Mouse (Mus musculus): ENCODE measurements around the gene Cldnd1. TPM values are rescaled to one million over a fixed set of nuclear protein-coding genes. Genes with fewer than 3 reads are reported as not detected.

The Cldnd1 gene
- polyA plus RNA-seq, 1 experiment, result 69.6 TPM

- no peaks in the 10 kb centered on the region for H3K79me3 ChIP-seq (ENCODE audit: low read depth)
- H3K36me3 ChIP-seq (ENCODE audit: control insufficient read depth, insufficient read depth), result no peaks in the 10 kb centered on the region
- H3K4me3 ChIP-seq (ENCODE audit: insufficient read depth, poor library complexity, severe bottlenecking), result no peak overlapping the region
- H3ac ChIP-seq (ENCODE audit: control insufficient read depth, insufficient read length, low read depth), result no peak overlapping the region
- TF ChIP-seq MAX (IDR thresholded peaks at IDR 0.05), result no peak
- no peak for TF ChIP-seq MYOG (IDR thresholded peaks at IDR 0.05; ENCODE audit: control insufficient read depth, extremely low read depth, insufficient read length)
- TF ChIP-seq MYOD1 (IDR thresholded peaks at IDR 0.05; ENCODE audit: control insufficient read depth, insufficient read length, low read depth), result no peak
- TF ChIP-seq FOSL1 (IDR thresholded peaks at IDR 0.05; ENCODE audit: insufficient read depth, low read length, poor library complexity, severe bottlenecking), result no peak
- no peak for TF ChIP-seq USF1 (IDR thresholded peaks at IDR 0.05; ENCODE audit: low read depth)
- no peak for TF ChIP-seq CEBPB (IDR thresholded peaks at IDR 0.05; ENCODE audit: low read depth)
- TF ChIP-seq CTCF (IDR thresholded peaks at IDR 0.05; ENCODE audit: control insufficient read depth, insufficient read depth, insufficient read length), result no peak
- H3K79me2 ChIP-seq (ENCODE audit: control insufficient read depth, insufficient read depth), result no peaks in the 10 kb centered on the region
- H3K27me3 ChIP-seq (ENCODE audit: control insufficient read depth, insufficient read depth, insufficient read length), result no peaks in the 10 kb centered on the region
These were observed 15.5 kb upstream of the Cldnd1 start for GRCm38 (mm10) chr16:58712221-58712620.

- no peaks in the 10 kb centered on the region for H3K79me3 ChIP-seq (ENCODE audit: low read depth)
- no peaks in the 10 kb centered on the region for H3K79me2 ChIP-seq (ENCODE audit: control insufficient read depth, insufficient read depth)
- no peak overlapping the region for H3K4me3 ChIP-seq (ENCODE audit: insufficient read depth, poor library complexity, severe bottlenecking)
- TF ChIP-seq MAX (IDR thresholded peaks at IDR 0.05), result no peak
- H3K27me3 ChIP-seq (ENCODE audit: control insufficient read depth, insufficient read depth, insufficient read length), result no peaks in the 10 kb centered on the region
- no peaks in the 10 kb centered on the region for H3K36me3 ChIP-seq (ENCODE audit: control insufficient read depth, insufficient read depth)
- H3ac ChIP-seq (ENCODE audit: control insufficient read depth, insufficient read length, low read depth), result no peak overlapping the region
These were observed 14.6 kb upstream of the Cldnd1 start for GRCm38 (mm10) chr16:58713128-58713527.

- Histone ChIP-seq H3K4me3 (ENCODE audit: insufficient read depth, poor library complexity, severe bottlenecking) (no peak overlapping the region), H3K79me3 (ENCODE audit: low read depth) (no peaks in the 10 kb centered on the region), H3K27me3 (ENCODE audit: control insufficient read depth, insufficient read depth, insufficient read length) (no peaks in the 10 kb centered on the region), H3K79me2 (ENCODE audit: control insufficient read depth, insufficient read depth) (no peaks in the 10 kb centered on the region), H3ac (ENCODE audit: control insufficient read depth, insufficient read length, low read depth) (no peak overlapping the region), H3K36me3 (ENCODE audit: control insufficient read depth, insufficient read depth) (no peaks in the 10 kb centered on the region)
- no peak for TF ChIP-seq MAX (IDR thresholded peaks at IDR 0.05)
- no peak for TF ChIP-seq MYOG (IDR thresholded peaks at IDR 0.05; ENCODE audit: control insufficient read depth, extremely low read depth, insufficient read length)
- no peak for TF ChIP-seq CTCF (IDR thresholded peaks at IDR 0.05; ENCODE audit: control insufficient read depth, insufficient read depth, insufficient read length)
- TF ChIP-seq FOSL1 (IDR thresholded peaks at IDR 0.05; ENCODE audit: insufficient read depth, low read length, poor library complexity, severe bottlenecking), result no peak
- TF ChIP-seq MYOD1 (IDR thresholded peaks at IDR 0.05; ENCODE audit: control insufficient read depth, insufficient read length, low read depth), result no peak
- no peak for TF ChIP-seq CEBPB (IDR thresholded peaks at IDR 0.05; ENCODE audit: low read depth)
- TF ChIP-seq USF1 (IDR thresholded peaks at IDR 0.05; ENCODE audit: low read depth), result no peak
These were observed 12.7 kb upstream of the Cldnd1 start for GRCm38 (mm10) chr16:58715018-58715417.

- H3K36me3 ChIP-seq (ENCODE audit: control insufficient read depth, insufficient read depth), result no peaks in the 10 kb centered on the region
- TF ChIP-seq USF1 (IDR thresholded peaks at IDR 0.05; ENCODE audit: low read depth) (no peak), MAX (IDR thresholded peaks at IDR 0.05) (no peak), FOSL1 (IDR thresholded peaks at IDR 0.05; ENCODE audit: insufficient read depth, low read length, poor library complexity, severe bottlenecking) (no peak), CEBPB (IDR thresholded peaks at IDR 0.05; ENCODE audit: low read depth) (no peak), MYOG (IDR thresholded peaks at IDR 0.05; ENCODE audit: control insufficient read depth, extremely low read depth, insufficient read length) (no peak), CTCF (IDR thresholded peaks at IDR 0.05; ENCODE audit: control insufficient read depth, insufficient read depth, insufficient read length) (no peak), MYOD1 (IDR thresholded peaks at IDR 0.05; ENCODE audit: control insufficient read depth, insufficient read length, low read depth) (no peak)
- no peaks in the 10 kb centered on the region for H3K27me3 ChIP-seq (ENCODE audit: control insufficient read depth, insufficient read depth, insufficient read length)
- no peak within 1 kb of the TSS for H3K4me3 ChIP-seq (ENCODE audit: insufficient read depth, poor library complexity, severe bottlenecking)
- H3ac ChIP-seq (ENCODE audit: control insufficient read depth, insufficient read length, low read depth), result no peak within 1 kb of the TSS
- no peaks in the 10 kb centered on the region for H3K79me2 ChIP-seq (ENCODE audit: control insufficient read depth, insufficient read depth)
- H3K79me3 ChIP-seq (ENCODE audit: low read depth), result no peaks in the 10 kb centered on the region
These were observed 9.0 kb upstream of the Cldnd1 start, which contains the start of gene Gpr15 for GRCm38 (mm10) chr16:58718666-58719120. Gene Gpr15, minus strand, starts transcription at chr16:58719070.

GRCm38 (mm10) chr16:58722292-58722691, 5.4 kb upstream of the Cldnd1 start:
- H3K4me3 ChIP-seq (ENCODE audit: insufficient read depth, poor library complexity, severe bottlenecking), result no peak overlapping the region
- H3K79me2 ChIP-seq (ENCODE audit: control insufficient read depth, insufficient read depth), result no peaks in the 10 kb centered on the region
- no peaks in the 10 kb centered on the region for H3K79me3 ChIP-seq (ENCODE audit: low read depth)
- no peaks in the 10 kb centered on the region for H3K36me3 ChIP-seq (ENCODE audit: control insufficient read depth, insufficient read depth)
- no peak overlapping the region for H3ac ChIP-seq (ENCODE audit: control insufficient read depth, insufficient read length, low read depth)
- no peak for TF ChIP-seq MAX (IDR thresholded peaks at IDR 0.05)
- TF ChIP-seq USF1 (IDR thresholded peaks at IDR 0.05; ENCODE audit: low read depth), result no peak
- TF ChIP-seq CTCF (IDR thresholded peaks at IDR 0.05; ENCODE audit: control insufficient read depth, insufficient read depth, insufficient read length), result no peak
- no peak for TF ChIP-seq MYOG (IDR thresholded peaks at IDR 0.05; ENCODE audit: control insufficient read depth, extremely low read depth, insufficient read length)
- TF ChIP-seq FOSL1 (IDR thresholded peaks at IDR 0.05; ENCODE audit: insufficient read depth, low read length, poor library complexity, severe bottlenecking), result no peak
- TF ChIP-seq CEBPB (IDR thresholded peaks at IDR 0.05; ENCODE audit: low read depth), result no peak
- TF ChIP-seq MYOD1 (IDR thresholded peaks at IDR 0.05; ENCODE audit: control insufficient read depth, insufficient read length, low read depth), result no peak
- H3K27me3 ChIP-seq (ENCODE audit: control insufficient read depth, insufficient read depth, insufficient read length), result no peaks in the 10 kb centered on the region

Measured in C2C12 (cell line).